Mouse (Mus musculus) kidney, embryonic 14.5 days (tissue): Measurements from ENCODE around the gene Traf4. TPM values are rescaled to one million over a fixed set of nuclear protein-coding genes. Genes with fewer than 3 reads are reported as not detected.

Source experiments
- ATAC-seq: fragments of 200-750 bp; cut with Nextera tagmentation; 2 replicates; pipeline ENCODE4 v1.8.0; 2017; ENCODE audit warnings: moderate number of reproducible peaks, mild to moderate bottlenecking, moderate TSS enrichment, moderate library complexity; ENCODE audit not compliant: low FRiP score, low TSS enrichment
- H3K27ac ChIP-seq: fragments of 300-500 bp; sonication (generic); 2 replicates; pipeline ENCODE4 v1.5.1; 2014; ENCODE audit warnings: low read depth, mild to moderate bottlenecking, low read length, moderate library complexity, mixed read lengths
- H3K27me3 ChIP-seq: fragments of 300-500 bp; sonication (generic); 2 replicates; pipeline ENCODE4 v1.6.1; 2014; ENCODE audit warnings: mild to moderate bottlenecking, low read length; ENCODE audit not compliant: control insufficient read depth, insufficient read depth
- H3K36me3 ChIP-seq: fragments of 300-500 bp; sonication (generic); 2 replicates; pipeline ENCODE4 v1.6.1; 2014; ENCODE audit warnings: low read length, mixed read lengths; ENCODE audit not compliant: control insufficient read depth, insufficient read depth
- H3K4me1 ChIP-seq: fragments of 300-500 bp; sonication (generic); 2 replicates; pipeline ENCODE4 v1.6.1; 2014; ENCODE audit warnings: low read length, mixed read lengths; ENCODE audit not compliant: control insufficient read depth, insufficient read depth
- H3K4me2 ChIP-seq: fragments of 300-500 bp; sonication (generic); replicated peaks from 2 replicates; pipeline ENCODE4 v1.6.1; 2014; ENCODE audit warnings: low read depth, mild to moderate bottlenecking, low read length
- H3K4me3 ChIP-seq: fragments of 300-500 bp; sonication (generic); 2 replicates; pipeline ENCODE4 v1.5.1; 2014; ENCODE audit warnings: mild to moderate bottlenecking, low read length
- H3K9ac ChIP-seq: fragments of 300-500 bp; sonication (generic); 2 replicates; pipeline ENCODE4 v1.6.1; 2014; ENCODE audit warnings: low read depth, mild to moderate bottlenecking, low read length, moderate library complexity
- H3K9me3 ChIP-seq: fragments of 300-500 bp; sonication (generic); 2 replicates; pipeline ENCODE4 v1.6.1; 2016; ENCODE audit warnings: low read length; ENCODE audit not compliant: control insufficient read depth
- WGBS: fragments of 180-500 bp; shearing (Covaris S2); extraction: QIAGEN DNeasy Blood & Tissue Kit; methylation state at CpG from one replicate; pipeline ENCODE4 v1.1.7; 2014; 5-methylcytosine and 5-hydroxymethylcytosine counted together
- microRNA-seq: library from miRNA; unstranded; fragments of <30 nt; microRNA quantifications from one replicate; pipeline ENCODE4, GENCODE M21; 2016
- polyA plus RNA-seq: library from polyadenylated mRNA; unstranded; fragments of >200 nt; fragmentation: Nextera tagmentation; extraction: Ambion mirVana; gene quantifications from 2 replicates; pipeline ENCODE4 v1.2.1, GENCODE M21; 2014

Traf4 gene
- polyA plus RNA-seq, 1 experiment from 2014 or later, result 68.2 TPM

DNA sequence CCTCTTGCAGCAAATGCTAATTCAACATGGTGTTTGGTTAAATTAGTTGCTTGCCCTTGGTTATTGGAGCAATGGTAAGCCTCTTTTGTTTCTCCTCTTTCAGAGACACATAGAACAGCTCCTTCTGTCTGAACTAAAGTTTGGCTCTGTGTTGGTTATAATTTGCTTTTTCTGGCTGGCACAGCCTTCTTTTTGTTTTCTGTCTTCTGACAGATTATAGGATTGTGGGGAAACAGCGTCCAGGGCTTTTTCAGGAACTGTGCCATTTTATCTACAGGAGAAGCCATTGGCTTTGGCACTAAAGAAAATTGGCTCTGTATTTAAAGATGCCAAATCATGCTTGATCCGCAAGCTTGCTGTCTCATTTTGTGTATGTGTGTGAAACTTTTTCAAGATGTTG is 51.8 kb downstream of the Traf4 start:
- Histone ChIP-seq H3K4me2 (no peak overlapping the region), H3K9ac (no peak overlapping the region), H3K9me3 (no peaks in the 10 kb centered on the region), H3K36me3 (no peaks in the 10 kb centered on the region), H3K4me3 (no peak overlapping the region), H3K27me3 (no peaks in the 10 kb centered on the region), H3K4me1 (peaks cover 14% of the 10 kb centered on the region), H3K27ac (no peak overlapping the region)
- WGBS, result 92% methylated on average over 2 of the region's 2 CpGs
- ATAC-seq, result no peak

Small RNAs within 50 kb of the gene (microRNA-seq; reads per million reads assigned to microRNA genes)
- gene Mir7653, result 0.84 reads per million

Other genes with a start within 250 kb of the Traf4 start
- gene Sez6, start 234.8 kb downstream of the Traf4 start, polyA plus RNA-seq, result not detected in 2 replicates
- gene Phf12, start 182.8 kb downstream of the Traf4 start, polyA plus RNA-seq, result 16.1 and 22.6 TPM in 2 replicates
- 20.3 and 20.4 TPM in 2 replicates for gene Dhrs13, start 133.3 kb downstream of the Traf4 start, polyA plus RNA-seq
- 25.6 and 45.7 TPM in 2 replicates for gene Flot2, start 127.7 kb downstream of the Traf4 start, polyA plus RNA-seq
- 35.2 and 40.1 TPM in 2 replicates for gene Eral1, start 85.2 kb downstream of the Traf4 start, polyA plus RNA-seq
- gene Fam222b, start 70.9 kb downstream of the Traf4 start, polyA plus RNA-seq, result 15.3 and 16.9 TPM in 2 replicates
- gene Nek8, start 11.1 kb upstream of the Traf4 start, polyA plus RNA-seq, result 15.8 and 20.6 TPM in 2 replicates
- gene Tlcd1, start 11.1 kb upstream of the Traf4 start, polyA plus RNA-seq, result 23.1 and 28.1 TPM in 2 replicates
- gene Rpl23a, start 18.0 kb upstream of the Traf4 start, polyA plus RNA-seq, result 1,650 and 2,291 TPM in 2 replicates
- 128 and 156 TPM in 2 replicates for gene Rab34, start 22.8 kb upstream of the Traf4 start, polyA plus RNA-seq
- gene Proca1, start 27.8 kb upstream of the Traf4 start, polyA plus RNA-seq, result 3.4 and 4.1 TPM in 2 replicates
- 81.3 and 95.2 TPM in 2 replicates for gene Sdf2, start 80.2 kb upstream of the Traf4 start, polyA plus RNA-seq
- gene Supt6, start 80.4 kb upstream of the Traf4 start, polyA plus RNA-seq, result 13.5 and 26.0 TPM in 2 replicates
- 75.1 and 109 TPM in 2 replicates for gene 2610507B11Rik, start 96.2 kb upstream of the Traf4 start, polyA plus RNA-seq
- gene BC030499, start 125.3 kb upstream of the Traf4 start, polyA plus RNA-seq, result 0.10 and 0.47 TPM in 2 replicates
- gene Spag5, start 135.9 kb upstream of the Traf4 start, polyA plus RNA-seq, result 35.7 and 50.9 TPM in 2 replicates
- 2.3 and 4.3 TPM in 2 replicates for gene Aldoc, start 157.4 kb upstream of the Traf4 start, polyA plus RNA-seq
- gene Pigs, start 162.8 kb upstream of the Traf4 start, polyA plus RNA-seq, result 48.9 and 76.0 TPM in 2 replicates
- gene Unc119, start 177.9 kb upstream of the Traf4 start, polyA plus RNA-seq, result 49.6 and 57.1 TPM in 2 replicates
- 0.11 TPM in 1 of 2 replicates, not detected in the other for gene Foxn1, start 221.0 kb upstream of the Traf4 start, polyA plus RNA-seq